Mouse (Mus musculus): ENCODE data around the gene Pphln1. TPM values are rescaled to one million over a fixed set of nuclear protein-coding genes. Genes with fewer than 3 reads are reported as not detected.
A peak's percentile ranks its signal among the peaks of the same experiment; 100 is the strongest.
"Not testable (repeated sequence)": the region's sequence is repeated elsewhere in the genome, so short reads cannot be mapped to it uniquely, and the experiment has no call there.

Pphln1 gene
- polyA plus RNA-seq (2012; rRNA removed) = 15.9 and 20.2 TPM in 2 replicates

GRCm38 (mm10) chr15:93397826-93398698, at the start of gene Pphln1, which contains the start of gene Zcrb1:
Pphln1 (plus strand) TSS chr15:93398350.
Zcrb1 (minus strand) TSS chr15:93398334.
- peak; percentile 76 for DNase-seq (ENCODE audit: low spot score)

DNA sequence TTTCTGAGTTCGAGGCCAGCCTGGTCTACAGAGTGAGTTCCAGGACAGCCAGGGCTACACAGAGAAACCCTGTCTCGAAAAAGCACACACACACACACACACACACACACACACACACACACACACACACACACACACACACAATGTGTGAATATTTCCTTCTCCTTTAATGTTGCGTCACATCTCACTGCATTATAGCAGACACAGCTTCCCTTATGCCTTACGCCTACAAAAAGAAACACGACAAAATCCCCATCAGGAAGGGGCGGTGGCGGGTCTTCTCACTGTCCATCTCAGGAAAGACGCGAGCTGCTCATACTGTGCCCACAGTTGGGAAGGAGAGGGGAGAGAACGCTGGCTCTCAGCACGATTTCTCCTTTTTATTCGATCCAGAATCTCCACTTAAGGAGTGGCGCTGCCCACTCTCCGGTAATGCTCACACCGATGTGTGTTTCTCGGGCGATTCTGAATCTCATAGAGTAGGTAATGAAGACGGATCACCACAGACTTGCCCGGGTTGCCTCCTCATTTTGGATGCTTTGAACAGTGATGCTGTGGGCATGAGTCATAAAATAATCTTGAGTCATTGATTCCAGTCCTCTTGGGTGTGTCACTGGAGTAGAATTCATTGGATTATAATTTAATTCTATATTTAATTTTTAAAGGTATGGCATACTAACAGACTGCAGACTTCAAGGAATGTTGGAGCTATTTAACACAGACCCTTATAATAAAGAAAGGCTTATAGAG, 39.6 kb upstream of the Pphln1 start:
- no peak for DNase-seq (ENCODE audit: low spot score)

- DNase-seq (ENCODE audit: low spot score) = no peak
Observed at GRCm38 (mm10) chr15:93365561-93365960, 32.6 kb upstream of the Pphln1 start.

GRCm38 (mm10) chr15:93368558-93368957, 29.6 kb upstream of the Pphln1 start:
- no peak for DNase-seq (ENCODE audit: low spot score)

DNA sequence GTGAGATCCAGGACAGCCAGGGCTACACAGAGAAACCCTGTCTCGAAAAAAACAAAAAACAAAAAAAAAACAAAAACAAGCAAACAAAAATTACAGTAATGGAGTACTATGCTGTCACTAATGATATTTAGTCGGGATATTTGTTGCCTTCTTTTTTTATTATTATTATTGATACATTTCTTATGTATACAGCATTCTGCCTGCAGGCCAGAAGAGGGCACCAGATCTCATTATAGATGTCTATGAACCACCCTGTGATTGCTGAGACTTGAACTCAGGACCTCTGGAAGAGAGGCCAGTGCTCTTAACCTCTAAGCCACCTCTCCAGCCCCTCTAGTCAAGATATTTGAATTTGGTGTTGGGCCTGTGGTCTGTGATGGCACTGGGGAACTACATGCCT, 26.3 kb upstream of the Pphln1 start:
- DNase-seq (ENCODE audit: low spot score) = no peak

DNA sequence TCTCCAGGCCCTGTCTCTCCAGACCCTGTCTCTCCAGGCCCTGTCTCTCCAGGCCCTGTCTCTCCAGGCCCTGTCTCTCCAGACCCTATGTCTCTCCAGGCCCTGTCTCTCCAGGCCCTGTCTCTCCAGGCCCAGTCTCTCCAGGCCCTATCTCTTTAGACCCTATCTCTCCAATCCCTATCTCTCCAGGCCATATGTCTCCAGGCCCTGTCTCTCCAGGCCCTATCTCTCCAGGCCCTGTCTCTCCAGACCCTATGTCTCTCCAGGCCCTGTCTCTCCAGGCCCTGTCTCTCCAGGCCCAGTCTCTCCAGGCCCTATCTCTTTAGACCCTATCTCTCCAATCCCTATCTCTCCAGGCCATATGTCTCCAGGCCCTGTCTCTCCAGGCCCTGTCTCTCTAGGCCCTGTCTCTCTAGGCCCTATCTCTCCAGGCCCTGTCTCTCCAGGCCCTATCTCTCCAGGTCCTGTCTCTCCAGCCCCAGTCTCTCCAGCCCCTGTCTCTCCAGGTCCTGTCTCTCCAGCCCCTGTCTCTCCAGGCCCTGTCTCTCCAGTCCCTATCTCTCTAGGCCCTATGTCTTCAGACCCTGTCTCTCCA, 25.5 kb upstream of the Pphln1 start:
- not testable (repeated sequence) for DNase-seq (ENCODE audit: low spot score)

DNA sequence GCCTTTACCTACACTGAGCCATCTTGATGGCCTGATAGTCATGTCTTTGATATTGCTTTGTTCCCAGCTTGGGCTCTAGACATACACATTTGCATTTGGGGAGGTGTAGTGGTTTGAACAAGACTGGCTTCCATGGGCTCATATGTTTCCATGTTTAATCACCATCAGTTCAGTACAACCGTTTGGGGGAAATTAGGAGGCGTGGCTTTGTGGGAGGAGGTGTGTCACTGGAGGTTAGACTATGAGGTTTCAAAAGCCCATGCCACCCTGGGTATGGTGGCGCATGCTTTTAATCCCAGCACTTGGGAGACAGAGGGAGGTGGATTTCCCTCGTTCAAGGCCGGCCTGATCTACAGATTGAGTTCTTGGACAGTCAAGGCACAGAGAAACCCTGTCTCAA, 22.5 kb upstream of the Pphln1 start:
- DNase-seq (ENCODE audit: low spot score) = no peak

GRCm38 (mm10) chr15:93379177-93379576, 19.0 kb upstream of the Pphln1 start:
- DNase-seq (ENCODE audit: low spot score) = no peak

DNA sequence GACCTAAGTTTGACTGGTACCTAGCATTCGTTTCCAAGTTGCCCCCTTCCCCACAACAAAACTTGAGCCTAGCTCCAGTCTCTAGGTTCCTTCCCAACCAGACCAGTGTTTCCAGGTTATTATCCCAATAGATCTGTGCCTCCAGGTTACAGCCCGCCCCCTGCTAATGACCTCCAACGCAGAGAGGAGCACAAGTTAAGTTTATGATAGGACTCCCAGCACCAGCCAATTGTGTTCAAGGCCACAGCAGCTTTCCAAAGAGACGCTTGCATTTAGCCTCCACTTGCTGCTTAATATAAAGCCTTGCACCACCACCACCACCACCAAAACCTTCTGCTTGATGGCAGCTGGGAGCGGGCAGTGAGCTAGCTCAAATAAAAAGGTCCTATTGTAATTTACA, 16.8 kb upstream of the Pphln1 start:
- DNase-seq (ENCODE audit: low spot score) = no peak

DNA sequence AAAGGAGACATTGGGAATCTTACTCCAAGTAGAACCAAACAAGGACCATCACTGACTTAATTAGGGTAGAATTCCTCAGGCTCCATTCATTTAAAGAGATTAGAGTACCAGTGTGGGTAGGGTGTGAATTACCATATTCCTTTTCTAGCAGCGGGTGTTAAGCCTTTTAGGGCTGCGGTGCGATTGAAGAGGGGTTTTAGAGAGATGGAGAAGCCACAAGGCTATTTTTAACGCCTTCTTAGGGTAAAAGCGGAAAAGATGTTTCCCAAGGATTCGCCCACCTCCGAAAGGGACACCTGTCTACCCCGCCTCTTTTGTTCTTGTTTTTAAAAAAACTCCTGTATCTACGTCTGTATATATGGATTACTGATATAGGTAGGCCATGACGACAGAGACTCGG, 881 bp upstream of the Pphln1 start:
- DNase-seq (ENCODE audit: low spot score) = no peak

GRCm38 (mm10) chr15:93398699-93399540, 770 bp downstream of the Pphln1 start:
- no peak for DNase-seq (ENCODE audit: low spot score)

DNA sequence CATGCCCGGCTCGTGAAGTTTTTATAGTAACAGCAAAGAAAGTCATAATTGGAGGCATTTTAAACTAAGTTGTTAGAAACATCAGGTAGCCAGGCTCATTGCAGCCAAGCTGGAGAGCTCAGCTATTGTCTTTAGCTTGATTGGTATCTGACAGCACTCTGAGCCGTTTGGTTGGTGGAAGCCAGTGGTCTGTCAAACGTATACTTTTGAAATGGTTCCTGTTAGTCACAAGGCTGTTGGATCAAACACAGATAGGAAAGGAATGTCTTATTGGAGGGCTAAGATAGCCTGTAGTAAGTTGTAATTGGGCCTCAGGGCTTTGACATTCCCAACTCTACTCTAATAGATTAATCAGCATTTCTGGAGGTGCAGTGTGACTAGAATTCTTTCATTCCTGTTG, 3.3 kb downstream of the Pphln1 start:
- no peak for DNase-seq (ENCODE audit: low spot score)

GRCm38 (mm10) chr15:93402730-93403129, 4.6 kb downstream of the Pphln1 start:
- no peak for DNase-seq (ENCODE audit: low spot score)

GRCm38 (mm10) chr15:93404849-93405248, 6.7 kb downstream of the Pphln1 start:
- no peak for DNase-seq (ENCODE audit: low spot score)

GRCm38 (mm10) chr15:93405446-93405986, 7.4 kb downstream of the Pphln1 start:
- DNase-seq (ENCODE audit: low spot score) = no peak

DNA sequence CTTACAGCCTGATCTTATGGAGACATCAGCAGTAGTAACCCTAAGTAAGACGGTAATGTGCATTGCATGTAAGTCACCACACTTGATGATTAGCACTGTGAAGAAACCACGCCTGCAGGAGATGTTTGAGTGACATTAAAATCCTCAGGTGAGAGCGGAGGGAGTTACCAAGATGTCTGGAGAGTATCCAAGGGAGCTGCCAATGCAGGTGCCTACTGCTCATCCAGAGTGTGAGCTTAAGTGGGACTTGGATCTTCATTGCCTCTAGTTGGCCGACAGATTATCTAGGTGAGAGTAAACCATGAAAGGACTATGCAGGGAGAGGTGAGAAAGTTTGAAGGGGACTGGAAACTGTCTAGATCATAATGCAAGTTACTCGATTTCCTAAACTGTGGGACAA, 8.3 kb downstream of the Pphln1 start:
- no peak for DNase-seq (ENCODE audit: low spot score)

- DNase-seq (ENCODE audit: low spot score) = no peak
Observed at GRCm38 (mm10) chr15:93412445-93412844, 14.3 kb downstream of the Pphln1 start.

- no peak for DNase-seq (ENCODE audit: low spot score)
Observed at GRCm38 (mm10) chr15:93414456-93414855, 16.3 kb downstream of the Pphln1 start.

- no peak for DNase-seq (ENCODE audit: low spot score)
Observed at GRCm38 (mm10) chr15:93416300-93416699, 18.1 kb downstream of the Pphln1 start.

GRCm38 (mm10) chr15:93420596-93420995, 22.4 kb downstream of the Pphln1 start:
- DNase-seq (ENCODE audit: low spot score) = no peak

DNA sequence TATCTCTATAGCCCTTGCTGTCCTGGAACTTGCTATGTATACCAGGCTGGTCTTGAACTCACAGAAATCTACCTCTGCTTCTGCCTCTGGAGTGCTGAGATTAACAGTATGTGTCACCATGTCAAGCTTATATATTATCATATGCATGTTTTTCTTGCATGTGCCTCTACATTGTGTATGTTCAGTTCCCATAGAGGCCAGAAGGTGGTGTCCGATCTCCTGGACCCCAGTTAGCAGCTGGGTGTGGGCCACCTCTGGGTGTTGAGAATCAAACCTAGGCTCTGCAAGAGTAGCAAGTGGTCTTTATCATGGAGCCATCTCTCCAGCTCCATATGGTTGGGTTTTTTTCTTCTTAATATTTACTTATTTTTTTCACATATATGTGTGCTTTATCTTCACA, 24.4 kb downstream of the Pphln1 start:
- no peak for DNase-seq (ENCODE audit: low spot score)
